Mouse (Mus musculus) MEL (cell line): ENCODE measurements around the gene Arid3c. TPM values are rescaled to one million over a fixed set of nuclear protein-coding genes. Genes with fewer than 3 reads are reported as not detected.

Experiments
- DNase-seq: peaks from one replicate; pipeline ENCODE4 v3.0.0; 2011; ENCODE audit warnings: low read depth, low spot score
- H3K27ac ChIP-seq: 2 replicates; pipeline ENCODE4 v1.5.1; 2012; ENCODE audit warnings: low read depth, mild to moderate bottlenecking, control low read depth, low read length, moderate library complexity; ENCODE audit not compliant: control insufficient read depth
- H3K27me3 ChIP-seq, 2 experiments: fragments of 150-350 bp in 1 of 2; sonication (generic) in 1 of 2; 2 replicates each; pipeline ENCODE4 v1.6.1; 2012; ENCODE audit warnings: low read length in 2 of 2, mild to moderate bottlenecking in 2 of 2, improper control_type of control experiment in 1 of 2, moderate library complexity in 1 of 2; ENCODE audit not compliant: insufficient read depth in 2 of 2, control insufficient read depth in 1 of 2
- H3K36me3 ChIP-seq, 2 experiments: 2 replicates each; pipeline ENCODE4 v1.6.1; 2012 to 2014; ENCODE audit warnings: low read length in 2 of 2, improper control_type of control experiment in 1 of 2, inconsistent platforms in 1 of 2, mild to moderate bottlenecking in 1 of 2; ENCODE audit not compliant: insufficient read depth in 2 of 2, control insufficient read depth in 1 of 2
- H3K4me1 ChIP-seq, 2 experiments: fragments of 150-350 bp in 1 of 2; sonication (generic) in 1 of 2; 2 replicates each; pipeline ENCODE4 v1.6.1; 2012; ENCODE audit warnings: low read length in 2 of 2, improper control_type of control experiment in 1 of 2, mild to moderate bottlenecking in 1 of 2; ENCODE audit not compliant: insufficient read depth in 2 of 2, control insufficient read depth in 1 of 2
- H3K4me3 ChIP-seq, 2 experiments: fragments of 150-350 bp in 1 of 2; sonication (generic) in 1 of 2; 2 replicates each; pipeline ENCODE4 v1.5.1; 2012; ENCODE audit warnings: low read depth in 2 of 2, low read length in 2 of 2, mild to moderate bottlenecking in 2 of 2, moderate library complexity in 2 of 2, control low read depth in 1 of 2, improper control_type of control experiment in 1 of 2; ENCODE audit not compliant: control insufficient read depth in 1 of 2, insufficient read depth in 1 of 2
- H3K79me2 ChIP-seq: 2 replicates; pipeline ENCODE4 v1.6.1; 2012; ENCODE audit warnings: mild to moderate bottlenecking, low read length, moderate library complexity; ENCODE audit not compliant: control insufficient read depth, poor library complexity, insufficient read depth
- H3K9ac ChIP-seq: 2 replicates; pipeline ENCODE4 v1.6.1; 2012; ENCODE audit warnings: low read depth, mild to moderate bottlenecking, control low read depth, low read length, moderate library complexity; ENCODE audit not compliant: control insufficient read depth, poor library complexity, severe bottlenecking
- H3K9me3 ChIP-seq: fragments of 150-350 bp; sonication (generic); replicated peaks from 2 replicates; pipeline ENCODE4 v1.6.1; 2012; ENCODE audit warnings: mild to moderate bottlenecking, low read length, improper control_type of control experiment, moderate library complexity; ENCODE audit not compliant: insufficient read depth
- BHLHE40 ChIP-seq: IDR thresholded peaks from 2 replicates; pipeline ENCODE4 v1.6.1; 2012; ENCODE audit warnings: low read depth, mild to moderate bottlenecking, inconsistent platforms, low read length, improper control_type of control experiment, borderline replicate concordance
- CTCF ChIP-seq, 3 experiments: IDR thresholded peaks in 2 of 3; conservative IDR thresholded peaks in 1 of 3; 2 replicates each; pipeline ENCODE4 v1.5.1; 2011 to 2012; ENCODE audit warnings: low read length in 3 of 3, low read depth in 2 of 3, mild to moderate bottlenecking in 2 of 3, improper control_type of control experiment in 1 of 3, inconsistent platforms in 1 of 3, mixed read lengths in 1 of 3, moderate library complexity in 1 of 3; ENCODE audit not compliant: control insufficient read depth in 1 of 3, insufficient read depth in 1 of 3, poor library complexity in 1 of 3, severe bottlenecking in 1 of 3
- EP300 ChIP-seq, 2 experiments: IDR thresholded peaks; 2 replicates each; pipeline ENCODE4 v1.6.1; 2011; ENCODE audit warnings: improper control_type of control experiment in 2 of 2, low read length in 2 of 2, low read depth in 1 of 2, mild to moderate bottlenecking in 1 of 2
- ETS1 ChIP-seq: IDR thresholded peaks from 2 replicates; pipeline ENCODE4 v1.6.1; 2012; ENCODE audit warnings: low read depth, mild to moderate bottlenecking, inconsistent platforms, low read length, improper control_type of control experiment, moderate library complexity
- GABPA ChIP-seq: IDR thresholded peaks from 2 replicates; pipeline ENCODE4 v1.6.1; 2012; ENCODE audit warnings: low read depth, mild to moderate bottlenecking, inconsistent platforms, low read length, improper control_type of control experiment, moderate library complexity
- HCFC1 ChIP-seq: IDR thresholded peaks from 2 replicates; pipeline ENCODE4 v1.6.1; 2012; ENCODE audit warnings: low read depth, mild to moderate bottlenecking, inconsistent platforms, low read length, improper control_type of control experiment, moderate library complexity
- MAX ChIP-seq: IDR thresholded peaks from 2 replicates; pipeline ENCODE4 v1.6.1; 2011; ENCODE audit warnings: low read length, improper control_type of control experiment
- MAZ ChIP-seq: IDR thresholded peaks from 2 replicates; pipeline ENCODE4 v1.6.1; 2012; ENCODE audit warnings: low read depth, mild to moderate bottlenecking, inconsistent platforms, low read length, improper control_type of control experiment
- MXI1 ChIP-seq: IDR thresholded peaks from 2 replicates; pipeline ENCODE4 v1.6.1; 2011; ENCODE audit warnings: mild to moderate bottlenecking, low read depth, low read length, improper control_type of control experiment
- MYB ChIP-seq: IDR thresholded peaks from 2 replicates; pipeline ENCODE4 v1.6.1; 2011; ENCODE audit warnings: mild to moderate bottlenecking, low read depth, low read length, improper control_type of control experiment
- MYC ChIP-seq: IDR thresholded peaks from 2 replicates; pipeline ENCODE4 v1.6.1; 2011; ENCODE audit warnings: low read depth, mild to moderate bottlenecking, low read length, improper control_type of control experiment, moderate library complexity
- NELFE ChIP-seq: IDR thresholded peaks from 2 replicates; pipeline ENCODE4 v1.6.1; 2011; ENCODE audit warnings: low read depth, low read length, improper control_type of control experiment
- NRF1 ChIP-seq: IDR thresholded peaks from 2 replicates; pipeline ENCODE4 v1.6.1; 2014; ENCODE audit warnings: low read depth, mild to moderate bottlenecking, inconsistent platforms, low read length, improper control_type of control experiment, moderate library complexity; ENCODE audit not compliant: poor library complexity, insufficient read depth, severe bottlenecking
- POLR2A ChIP-seq, 2 experiments: IDR thresholded peaks; 2 replicates each; pipeline ENCODE4 v1.6.1; 2011 to 2012; ENCODE audit warnings: low read length in 2 of 2, mild to moderate bottlenecking in 2 of 2, control low read depth in 1 of 2, improper control_type of control experiment in 1 of 2, low read depth in 1 of 2, moderate library complexity in 1 of 2; ENCODE audit not compliant: control insufficient read depth in 1 of 2, insufficient read depth in 1 of 2, poor library complexity in 1 of 2
- POLR2AphosphoS5 ChIP-seq: IDR thresholded peaks from 2 replicates; pipeline ENCODE4 v1.6.1; 2012; ENCODE audit warnings: low read depth, borderline replicate concordance, mild to moderate bottlenecking, inconsistent platforms, low read length, moderate library complexity, mixed read lengths
- RAD21 ChIP-seq: IDR thresholded peaks from 2 replicates; pipeline ENCODE4 v1.6.1; 2011; ENCODE audit warnings: mild to moderate bottlenecking, low read depth, low read length, improper control_type of control experiment
- SIN3A ChIP-seq: IDR thresholded peaks from 2 replicates; pipeline ENCODE4 v1.6.1; 2012; ENCODE audit warnings: low read length, improper control_type of control experiment, inconsistent platforms
- SMC3 ChIP-seq: IDR thresholded peaks from 2 replicates; pipeline ENCODE4 v1.6.1; 2011; ENCODE audit warnings: low read depth, low read length, improper control_type of control experiment
- TAL1 ChIP-seq: IDR thresholded peaks from 2 replicates; pipeline ENCODE4 v1.6.1; 2012; ENCODE audit warnings: mild to moderate bottlenecking, inconsistent platforms, low read length, moderate library complexity, mixed read lengths
- TBP ChIP-seq: IDR thresholded peaks from 2 replicates; pipeline ENCODE4 v1.8.0; 2011; ENCODE audit warnings: low read depth, low read length, improper control_type of control experiment
- TCF12 ChIP-seq: IDR thresholded peaks from 2 replicates; pipeline ENCODE4 v1.6.1; 2014; ENCODE audit warnings: low read depth, mild to moderate bottlenecking, inconsistent platforms, low read length, improper control_type of control experiment, moderate library complexity
- USF1 ChIP-seq: IDR thresholded peaks from 2 replicates; pipeline ENCODE4 v1.6.1; 2014; ENCODE audit warnings: low read depth, mild to moderate bottlenecking, inconsistent platforms, low read length, improper control_type of control experiment, moderate library complexity
- ZC3H11A ChIP-seq: IDR thresholded peaks from 2 replicates; pipeline ENCODE4 v1.6.1; 2012; ENCODE audit warnings: low read depth, mild to moderate bottlenecking, inconsistent platforms, low read length, improper control_type of control experiment
- ZMIZ1 ChIP-seq: IDR thresholded peaks from 2 replicates; pipeline ENCODE4 v1.6.1; 2012; ENCODE audit warnings: low read depth, mild to moderate bottlenecking, inconsistent platforms, low read length, improper control_type of control experiment, moderate library complexity
- polyA plus RNA-seq, 2 experiments: library from polyadenylated mRNA; stranded (reverse) in 1 of 2; unstranded in 1 of 2; fragments of >175 nt in 1 of 2; fragments of >200 nt in 1 of 2; gene quantifications; 2 replicates each; pipeline versions ENCODE4 v1.2.1 to v1.2.4; 2012; ENCODE audit warnings: low replicate concordance in 2 of 2, low read depth in 1 of 2; ENCODE audit not compliant: insufficient read length in 2 of 2, insufficient read depth in 1 of 2, missing spikeins in 1 of 2
- total RNA-seq: library from RNA; depleted of rRNA; stranded (reverse); fragments of 300-350 nt; gene quantifications from 2 replicates; pipeline ENCODE4 v1.2.3, GENCODE M21; 2012

Gene Arid3c
- total and polyA plus RNA-seq, 3 experiments, result 0.13 TPM; not detected in 2

DNA sequence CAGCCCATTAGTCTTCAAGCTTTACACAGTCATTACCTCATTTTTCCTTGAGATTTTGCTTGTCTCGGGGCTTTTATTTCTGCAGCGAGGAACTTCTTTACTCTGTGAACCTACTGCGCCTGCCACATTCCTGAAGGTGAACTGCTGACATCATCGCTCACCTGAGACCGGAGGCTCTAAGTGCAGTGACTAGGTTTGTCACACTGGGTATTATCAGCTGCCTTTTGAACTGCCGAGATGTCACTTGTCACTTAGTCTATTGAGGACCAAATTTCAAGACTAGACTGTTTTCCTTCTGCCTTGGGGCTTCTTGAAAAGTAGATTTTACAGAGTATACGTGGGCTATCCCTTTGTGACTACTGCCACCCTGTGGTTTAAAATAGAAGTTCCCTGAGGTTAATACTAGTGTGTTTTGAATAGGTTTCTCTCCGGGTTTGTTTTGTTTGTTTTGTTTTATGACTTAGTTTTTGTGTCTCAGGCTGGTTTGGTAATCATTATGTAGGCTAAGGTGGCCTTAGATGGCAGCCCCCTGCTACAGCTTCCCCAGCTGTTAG is 22.7 kb downstream of the Arid3c start:
- no peaks in the 10 kb centered on the region for H3K27me3 ChIP-seq
- no peak overlapping the region for H3K4me3 ChIP-seq
- TF ChIP-seq GABPA (no peak), NRF1 (no peak), MAZ (no peak), MXI1 (no peak), NELFE (no peak), SIN3A (no peak), BHLHE40 (no peak), POLR2AphosphoS5 (no peak), TBP (no peak), ETS1 (no peak), ZMIZ1 (no peak), MAX (no peak), RAD21 (peak; percentile 95), ZC3H11A (peak; percentile 67), CTCF (IDR thresholded peaks at IDR 0.05 in 2 of 3, conservative IDR thresholded peaks at IDR 0.05 in 1 of 3; ENCODE audit: control insufficient read depth in 1 of 3, insufficient read depth in 1 of 3, low read depth in 2 of 3, low read length in 3 of 3, poor library complexity in 1 of 3, severe bottlenecking in 1 of 3) (peak in 2 of 3 experiments; percentile 61 to 90; a peak in 4 of 6 replicates), USF1 (no peak), EP300 (IDR thresholded peaks at IDR 0.05; ENCODE audit: low read depth in 1 of 2, low read length in 2 of 2) (no peak), SMC3 (peak; percentile 87), HCFC1 (no peak), TAL1 (no peak), TCF12 (no peak)
- DNase-seq, result peak; percentile 79
- peaks cover 16% of the 10 kb centered on the region for H3K79me2 ChIP-seq
- no peaks in the 10 kb centered on the region; a peak in 1 of 4 replicates for H3K36me3 ChIP-seq
- peaks cover 0 to 10% of the 10 kb centered on the region in 2 experiments; a peak in 2 of 4 replicates for H3K4me1 ChIP-seq
- no peaks in the 10 kb centered on the region for H3K9me3 ChIP-seq
- no peak overlapping the region for H3K9ac ChIP-seq
- no peak overlapping the region for H3K27ac ChIP-seq

DNA sequence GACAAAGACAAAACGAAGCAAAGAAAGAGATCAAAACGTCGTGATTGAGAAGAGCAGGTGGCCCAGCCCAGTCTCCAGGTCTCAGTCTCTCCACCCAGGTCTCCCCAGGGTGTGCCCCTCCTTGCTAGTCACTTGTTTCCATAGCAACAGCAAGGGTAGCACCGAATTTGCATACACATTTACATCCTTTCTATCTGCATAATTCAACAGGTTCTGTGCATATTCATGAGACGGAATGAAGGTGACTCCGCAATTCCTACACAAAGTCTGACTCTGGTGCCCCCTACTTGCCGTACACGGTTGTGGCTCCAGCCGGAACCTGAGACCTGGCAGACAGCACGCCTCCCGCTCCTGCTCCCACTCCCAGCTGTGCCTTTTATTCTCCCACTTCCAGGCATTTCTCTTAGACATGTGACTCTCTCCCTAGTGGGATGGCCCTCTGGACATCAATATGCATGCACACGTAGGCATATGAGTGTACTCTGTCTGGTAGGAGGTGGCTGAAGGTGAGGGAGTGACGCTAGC is 23.9 kb downstream of the Arid3c start:
- Histone ChIP-seq H3K27ac (no peak overlapping the region), H3K9ac (no peak overlapping the region), H3K79me2 (peaks cover 4% of the 10 kb centered on the region), H3K4me1 (peaks cover 0 to 4% of the 10 kb centered on the region in 2 experiments; a peak in 1 of 4 replicates), H3K9me3 (no peaks in the 10 kb centered on the region), H3K36me3 (no peaks in the 10 kb centered on the region; a peak in 1 of 4 replicates)
- DNase-seq, result peak; percentile 76
- TF ChIP-seq RAD21 (peak; percentile 49), BHLHE40 (no peak), ZC3H11A (peak; percentile 39), SMC3 (peak; percentile 73), POLR2A (IDR thresholded peaks at IDR 0.05; ENCODE audit: control insufficient read depth in 1 of 2, insufficient read depth in 1 of 2, low read depth in 1 of 2, low read length in 2 of 2, poor library complexity in 1 of 2) (no peak), CTCF (IDR thresholded peaks at IDR 0.05 in 2 of 3, conservative IDR thresholded peaks at IDR 0.05 in 1 of 3; ENCODE audit: control insufficient read depth in 1 of 3, insufficient read depth in 1 of 3, low read depth in 2 of 3, low read length in 3 of 3, poor library complexity in 1 of 3, severe bottlenecking in 1 of 3) (peak; percentile 39 to 69 (median 67); a peak in 5 of 6 replicates), ETS1 (no peak), MYC (no peak), MYB (0 out of 2 replicates have a peak, but pooled peaks have one; percentile 13)
- TF ChIP-seq, all 39 proteins: peak for 5
- H3K4me3 ChIP-seq, result no peak overlapping the region
- H3K27me3 ChIP-seq, result no peaks in the 10 kb centered on the region
